Mouse (Mus musculus) forebrain, embryonic 12.5 days (tissue): ENCODE data around the gene Srxn1. TPM values are rescaled to one million over a fixed set of nuclear protein-coding genes. Genes with fewer than 3 reads are reported as not detected.
A peak's percentile ranks its signal among the peaks of the same experiment; 100 is the strongest.

Experiments
- ATAC-seq: fragments of 200-750 bp; cut with Nextera tagmentation; 2 replicates; pipeline ENCODE4 v1.8.0; 2017; ENCODE audit warnings: moderate TSS enrichment; ENCODE audit not compliant: low FRiP score
- H3K27ac ChIP-seq: fragments of 300-500 bp; sonication (generic); 2 replicates; pipeline ENCODE4 v1.5.1; 2016; ENCODE audit warnings: mild to moderate bottlenecking
- H3K27me3 ChIP-seq: fragments of 300-500 bp; sonication (generic); 2 replicates; pipeline ENCODE4 v1.6.1; 2016; ENCODE audit warnings: mild to moderate bottlenecking
- H3K36me3 ChIP-seq: fragments of 300-500 bp; sonication (generic); replicated peaks from 2 replicates; pipeline ENCODE4 v1.6.1; 2016; ENCODE audit warnings: mild to moderate bottlenecking
- H3K4me1 ChIP-seq: fragments of 300-500 bp; sonication (generic); 2 replicates; pipeline ENCODE4 v1.6.1; 2016
- H3K4me2 ChIP-seq: fragments of 300-500 bp; sonication (generic); 2 replicates; pipeline ENCODE4 v1.6.1; 2016; ENCODE audit warnings: mild to moderate bottlenecking, moderate library complexity
- H3K4me3 ChIP-seq: fragments of 300-500 bp; sonication (generic); replicated peaks from 2 replicates; pipeline ENCODE4 v1.5.1; 2016; ENCODE audit warnings: mild to moderate bottlenecking
- H3K9ac ChIP-seq: fragments of 300-500 bp; sonication (generic); 2 replicates; pipeline ENCODE4 v1.6.1; 2016; ENCODE audit warnings: mild to moderate bottlenecking
- H3K9me3 ChIP-seq: fragments of 300-500 bp; sonication (generic); 2 replicates; pipeline ENCODE4 v1.6.1; 2016
- WGBS: fragments of 180-500 bp; shearing (Covaris S2); methylation state at CpG from one replicate; pipeline ENCODE4 v1.1.7; 2016; 5-methylcytosine and 5-hydroxymethylcytosine counted together
- polyA plus RNA-seq: library from polyadenylated mRNA; unstranded; fragments of >200 nt; fragmentation: Nextera tagmentation; extraction: Ambion mirVana; gene quantifications from 2 replicates; pipeline ENCODE4 v1.2.1, GENCODE M21; 2016

Gene Srxn1
- polyA plus RNA-seq, 1 experiment from 2014 or later: 12.9 TPM

DNA sequence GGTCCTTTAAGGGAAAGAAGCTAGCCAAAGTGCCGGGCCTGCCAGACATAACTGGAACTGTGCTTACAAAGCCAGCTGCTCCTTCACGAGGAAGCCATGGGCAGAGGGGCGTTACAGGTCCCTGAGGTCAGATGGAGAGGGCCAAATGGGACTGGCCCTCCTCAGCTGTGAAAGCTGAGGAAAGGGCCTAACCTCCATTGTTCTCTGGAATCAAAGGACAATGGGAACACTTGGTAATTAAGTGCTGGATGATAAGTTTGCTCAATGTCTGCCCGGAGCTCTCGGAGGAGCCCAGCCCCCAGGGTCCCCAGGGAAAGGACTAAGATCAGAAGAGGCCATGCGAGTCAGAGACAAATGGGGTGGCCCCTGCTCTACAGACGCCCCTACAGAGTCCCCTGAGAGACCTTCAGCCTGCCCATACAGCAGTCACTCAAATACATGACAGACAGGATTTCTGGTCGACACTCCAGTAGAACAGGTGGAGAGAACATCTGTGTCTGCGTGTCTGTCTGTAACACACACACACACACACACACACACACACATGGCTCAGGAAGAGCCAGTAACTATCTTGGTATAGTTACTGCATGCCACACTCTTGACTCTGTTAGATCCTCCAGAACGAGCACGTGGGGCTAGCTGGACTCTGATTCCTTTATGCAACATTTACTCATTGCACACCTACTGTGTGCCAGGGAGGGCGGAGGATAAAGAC is 13.8 kb upstream of the Srxn1 start:
- peak overlapping the region; percentile 21; the same call in 1 of the 2 replicates for H3K9ac ChIP-seq
- WGBS: 25% methylated on average over 12 of the region's 12 CpGs

DNA sequence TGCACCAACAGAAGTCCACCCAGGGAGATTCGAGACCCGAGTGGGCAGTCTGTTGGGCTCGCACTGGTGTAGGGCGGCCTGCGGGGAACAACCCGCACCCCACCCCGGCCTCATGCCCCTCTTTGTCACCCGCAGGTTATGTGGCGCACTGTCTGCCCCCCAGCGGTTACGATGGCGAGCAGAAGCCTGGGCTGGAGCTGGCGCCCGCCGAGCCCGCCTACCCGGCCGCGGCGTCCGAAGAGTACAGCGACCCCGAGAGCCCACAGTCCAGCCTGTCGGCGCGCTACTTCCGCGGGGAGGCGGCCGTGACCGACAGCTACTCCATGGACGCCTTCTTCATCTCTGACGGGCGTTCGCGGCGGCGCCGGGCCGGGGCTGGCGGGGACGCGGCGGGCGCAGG is 12.4 kb upstream of the Srxn1 start:
- ATAC-seq: 0 out of 2 replicates have a peak, but pooled peaks have one; percentile 24
- Histone ChIP-seq H3K36me3 (peaks cover 9% of the 10 kb centered on the region), H3K4me2 (peak overlapping the region; percentile 52), H3K27ac (0 out of 2 replicates have a peak overlapping the region, but pooled peaks have one; percentile 8), H3K4me1 (peaks cover 62% of the 10 kb centered on the region), H3K27me3 (peaks cover 69% of the 10 kb centered on the region), H3K9me3 (no peaks in the 10 kb centered on the region), H3K4me3 (peak overlapping the region; percentile 36), H3K9ac (peak overlapping the region; percentile 38)
- 3% methylated on average over 45 of the region's 45 CpGs for WGBS

More for the DNA sequence above, 13.8 kb upstream of the Srxn1 start:
- Histone ChIP-seq H3K9me3 (no peaks in the 10 kb centered on the region), H3K27ac (peak overlapping the region; percentile 42; the same call in 1 of the 2 replicates), H3K4me1 (peaks cover 73% of the 10 kb centered on the region), H3K4me3 (no peak overlapping the region), H3K27me3 (peaks cover 80% of the 10 kb centered on the region), H3K4me2 (0 out of 2 replicates have a peak overlapping the region, but pooled peaks have one; percentile 21), H3K36me3 (peaks cover 11% of the 10 kb centered on the region)
- no peak for ATAC-seq

- H3K4me1 ChIP-seq: peaks cover 61% of the 10 kb centered on the region
- peaks cover 68% of the 10 kb centered on the region for H3K27me3 ChIP-seq
- H3K9me3 ChIP-seq: no peaks in the 10 kb centered on the region
- H3K36me3 ChIP-seq: peaks cover 7% of the 10 kb centered on the region; the same call in 1 of the 2 replicates
- peak overlapping the region; percentile 42; the same call in 1 of the 2 replicates for H3K27ac ChIP-seq
- H3K4me2 ChIP-seq: peak overlapping the region; percentile 52
- H3K4me3 ChIP-seq: peak overlapping the region; percentile 36
- WGBS: 1% methylated on average over 56 of the region's 60 CpGs
- no peak for ATAC-seq
- H3K9ac ChIP-seq: peak overlapping the region; percentile 44; the same call in 1 of the 2 replicates
Observed at GRCm38 (mm10) chr2:152093356-152093792, 11.9 kb upstream of the Srxn1 start.

GRCm38 (mm10) chr2:152094856-152095545 is 10.3 kb upstream of the Srxn1 start:
- H3K27me3 ChIP-seq: peaks cover 64% of the 10 kb centered on the region
- ATAC-seq: peak; percentile 12; the same call in 1 of the 2 replicates
- WGBS: 4% methylated on average over 29 of the region's 29 CpGs
- H3K9ac ChIP-seq: no peak overlapping the region
- peak overlapping the region; percentile 43; the same call in 1 of the 2 replicates for H3K27ac ChIP-seq
- H3K9me3 ChIP-seq: no peaks in the 10 kb centered on the region
- peak overlapping the region; percentile 33 for H3K4me2 ChIP-seq
- H3K4me3 ChIP-seq: peak overlapping the region; percentile 14
- H3K36me3 ChIP-seq: peaks cover 4% of the 10 kb centered on the region; the same call in 1 of the 2 replicates
- H3K4me1 ChIP-seq: peaks cover 57% of the 10 kb centered on the region

GRCm38 (mm10) chr2:152096922-152097321 is 8.4 kb upstream of the Srxn1 start:
- Histone ChIP-seq H3K27ac (peak overlapping the region; percentile 21; the same call in 1 of the 2 replicates), H3K4me2 (no peak overlapping the region), H3K9ac (no peak overlapping the region), H3K4me1 (peaks cover 41% of the 10 kb centered on the region), H3K9me3 (no peaks in the 10 kb centered on the region), H3K36me3 (no peaks in the 10 kb centered on the region; the same call in 1 of the 2 replicates), H3K27me3 (peaks cover 52% of the 10 kb centered on the region), H3K4me3 (no peak overlapping the region)
- 60% methylated on average over 2 of the region's 2 CpGs for WGBS
- ATAC-seq: no peak

DNA sequence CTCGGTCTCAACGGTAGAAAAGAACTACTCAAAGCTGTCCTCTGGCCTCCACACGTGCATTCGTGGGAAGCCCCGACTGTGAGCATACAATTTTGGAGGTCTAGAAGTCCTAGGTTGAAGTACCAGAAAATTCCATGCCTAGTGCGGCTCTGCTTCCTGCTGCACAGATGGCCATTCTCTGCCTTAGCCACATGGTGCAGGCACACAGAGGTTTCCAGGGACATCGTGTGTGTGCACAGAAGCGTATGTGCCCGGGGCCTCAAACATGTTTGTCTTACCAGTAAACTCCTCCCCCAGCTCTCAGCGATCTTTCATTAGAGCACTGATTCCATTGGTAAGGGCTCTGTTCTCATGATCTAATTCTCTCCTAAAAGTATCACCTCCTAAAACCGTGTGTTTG is 7.4 kb upstream of the Srxn1 start:
- Histone ChIP-seq H3K4me3 (no peak overlapping the region), H3K36me3 (no peaks in the 10 kb centered on the region; the same call in 1 of the 2 replicates), H3K27me3 (peaks cover 47% of the 10 kb centered on the region), H3K9me3 (no peaks in the 10 kb centered on the region), H3K9ac (no peak overlapping the region), H3K4me1 (peaks cover 37% of the 10 kb centered on the region), H3K4me2 (no peak overlapping the region), H3K27ac (no peak overlapping the region)
- WGBS: 77% methylated on average over 11 of the region's 11 CpGs
- ATAC-seq: no peak

- ATAC-seq: no peak
- H3K27me3 ChIP-seq: peaks cover 31% of the 10 kb centered on the region
- WGBS: 60% methylated on average over 3 of the region's 3 CpGs
Observed at GRCm38 (mm10) chr2:152099538-152099937, 5.8 kb upstream of the Srxn1 start.

DNA sequence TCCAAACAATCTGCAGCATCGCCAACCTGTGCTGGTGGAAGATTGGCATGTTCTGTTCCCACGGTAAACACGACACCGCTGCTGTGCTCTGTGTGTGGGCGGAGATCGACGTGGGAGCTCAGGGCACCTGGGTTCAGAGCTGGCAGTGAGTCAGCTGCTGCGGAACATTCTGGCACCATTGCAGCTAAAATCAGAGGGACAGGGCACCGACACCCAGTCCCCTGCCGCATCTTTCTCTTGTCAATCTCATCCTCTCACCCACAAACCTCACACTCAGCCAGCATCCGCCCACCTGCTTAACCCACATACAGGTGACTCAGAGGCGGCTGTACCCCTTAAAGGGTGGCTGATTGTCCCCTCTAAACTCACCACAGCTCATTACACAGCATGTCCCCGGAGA is 3.6 kb upstream of the Srxn1 start:
- no peaks in the 10 kb centered on the region for H3K9me3 ChIP-seq
- H3K4me2 ChIP-seq: no peak overlapping the region
- no peak overlapping the region for H3K9ac ChIP-seq
- peaks cover 20% of the 10 kb centered on the region for H3K4me1 ChIP-seq
- H3K27me3 ChIP-seq: peaks cover 14% of the 10 kb centered on the region; the same call in 1 of the 2 replicates
- no peaks in the 10 kb centered on the region for H3K36me3 ChIP-seq
- no peak overlapping the region for H3K4me3 ChIP-seq
- no peak overlapping the region for H3K27ac ChIP-seq
- ATAC-seq: no peak
- 81% methylated on average over 13 of the region's 13 CpGs for WGBS

More at GRCm38 (mm10) chr2:152099538-152099937, 5.8 kb upstream of the Srxn1 start:
- no peaks in the 10 kb centered on the region for H3K9me3 ChIP-seq
- no peak overlapping the region for H3K4me3 ChIP-seq
- H3K9ac ChIP-seq: no peak overlapping the region
- peaks cover 22% of the 10 kb centered on the region for H3K4me1 ChIP-seq
- H3K4me2 ChIP-seq: no peak overlapping the region
- H3K36me3 ChIP-seq: no peaks in the 10 kb centered on the region
- H3K27ac ChIP-seq: no peak overlapping the region

DNA sequence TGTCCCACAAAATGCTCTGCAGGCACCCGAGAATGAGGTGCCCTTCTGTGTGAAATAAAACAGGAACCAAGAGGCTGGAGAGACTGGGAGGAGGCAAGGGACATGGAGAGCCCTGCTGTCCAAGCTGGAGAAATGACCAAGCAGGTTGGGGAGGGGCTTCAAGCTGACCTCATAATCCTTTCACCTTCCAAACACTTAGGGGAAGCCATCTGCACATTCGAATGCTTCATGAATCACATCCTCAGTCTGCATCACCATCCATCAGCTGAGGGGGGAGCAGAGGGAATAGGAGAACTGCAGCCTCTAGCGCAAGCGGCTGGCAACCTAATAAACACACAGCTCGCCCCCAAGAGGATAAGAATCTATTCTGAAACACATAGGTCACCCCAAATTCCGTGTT is 2.9 kb upstream of the Srxn1 start:
- H3K9me3 ChIP-seq: no peaks in the 10 kb centered on the region
- no peak overlapping the region for H3K4me3 ChIP-seq
- H3K9ac ChIP-seq: no peak overlapping the region
- H3K4me2 ChIP-seq: no peak overlapping the region
- 68% methylated on average over 6 of the region's 6 CpGs for WGBS
- H3K36me3 ChIP-seq: no peaks in the 10 kb centered on the region
- no peak for ATAC-seq
- peaks cover 20% of the 10 kb centered on the region for H3K4me1 ChIP-seq
- H3K27ac ChIP-seq: no peak overlapping the region
- peaks cover 17% of the 10 kb centered on the region; the same call in 1 of the 2 replicates for H3K27me3 ChIP-seq

- peaks cover 17% of the 10 kb centered on the region; the same call in 1 of the 2 replicates for H3K27me3 ChIP-seq
- 21% methylated on average over 17 of the region's 17 CpGs for WGBS
- peak; percentile 60 for ATAC-seq
Observed at GRCm38 (mm10) chr2:152104711-152105317, 502 bp upstream of the Srxn1 start.

GRCm38 (mm10) chr2:152106225-152106595 is 894 bp downstream of the Srxn1 start:
- ATAC-seq: no peak
- H3K27ac ChIP-seq: no peak overlapping the region

More at GRCm38 (mm10) chr2:152104711-152105317, 502 bp upstream of the Srxn1 start:
- Histone ChIP-seq H3K4me1 (peaks cover 12% of the 10 kb centered on the region), H3K9me3 (no peaks in the 10 kb centered on the region), H3K4me3 (peak overlapping the region; percentile 68), H3K36me3 (peaks cover 6% of the 10 kb centered on the region; the same call in 1 of the 2 replicates), H3K9ac (peak overlapping the region; percentile 80), H3K4me2 (peak overlapping the region; percentile 80), H3K27ac (no peak overlapping the region)

More at GRCm38 (mm10) chr2:152106225-152106595, 894 bp downstream of the Srxn1 start:
- H3K4me1 ChIP-seq: peaks cover 12% of the 10 kb centered on the region
- no peaks in the 10 kb centered on the region for H3K9me3 ChIP-seq
- peaks cover 17% of the 10 kb centered on the region; the same call in 1 of the 2 replicates for H3K27me3 ChIP-seq
- peak overlapping the region; percentile 80 for H3K4me2 ChIP-seq
- no peak overlapping the region for H3K9ac ChIP-seq
- H3K4me3 ChIP-seq: peak overlapping the region; percentile 68
- WGBS: 89% methylated on average over 3 of the region's 3 CpGs
- peaks cover 6% of the 10 kb centered on the region; the same call in 1 of the 2 replicates for H3K36me3 ChIP-seq
